In genomic region chr12:52790350-52790768, GRCm38 (mm10) we compare ENCODE assay signal across 9 mouse cellular contexts.
DNase-seq lines count a peak whose midpoint lies in the region; ATAC-seq lines count a peak whose summit lies in the region.
"Had no signal": no experiment of that assay in that cellular context is flagged by ENCODE, and none has a peak within 500 bp of the region (broad histone marks: within the 10 kb centered on the region; RNA-seq: fewer than 3 reads in every experiment).

No protein-coding gene starts in this region.

- H3K36me3 ChIP-seq in midbrain, embryonic 12.5 days = no peaks in the 10 kb centered on the region
- H3K36me3 ChIP-seq: embryonic facial prominence, embryonic 15.5 days had no signal

- H3K4me3 ChIP-seq in midbrain, embryonic 12.5 days = no peak overlapping the region
- H3K4me3 ChIP-seq: embryonic facial prominence, embryonic 15.5 days had no signal

- H3K4me1 ChIP-seq in midbrain, embryonic 12.5 days = peaks cover 34% of the 10 kb centered on the region
- H3K4me1 ChIP-seq: embryonic facial prominence, embryonic 15.5 days had no signal

- DNase-seq in kidney, postnatal 4 days = peak; percentile 8 to 13
- DNase-seq in kidney, adult 11 months = no peak
- DNase-seq in embryo, embryonic 10 days (ENCODE audit: low spot score) = peak; percentile 49
- DNase-seq in heart, postnatal 10 days = peak; percentile 78 to 82
- no peak for DNase-seq in spleen, postnatal 10 days (ENCODE audit: low spot score in 2 of 2)
- DNase-seq in thymus, postnatal 36 days = no peak
- DNase-seq in natural killer cell, adult 2 months (ENCODE audit: low spot score in 2 of 2) = no peak

- H3K27ac ChIP-seq in midbrain, embryonic 12.5 days (replicated peaks) = peak overlapping the region; percentile 43
- H3K27ac ChIP-seq: embryonic facial prominence, embryonic 15.5 days had no signal

- peak; percentile 89 for ATAC-seq in midbrain, embryonic 12.5 days (ENCODE audit: low FRiP score, low read depth)

- intact Hi-C loops in heart, postnatal 10 days (cut with DNase I) = loop anchor here (2.0 to 10.0 kb wide), 2 partner anchors 186 to 286 kb away; partner anchors contain the start of gene Arhgap5

- 12% methylated on average over 8 of the region's 8 CpGs for WGBS in midbrain, embryonic 12.5 days

- no peaks in the 10 kb centered on the region for H3K27me3 ChIP-seq in midbrain, embryonic 12.5 days
- H3K27me3 ChIP-seq: embryonic facial prominence, embryonic 15.5 days had no signal

- H3K9ac ChIP-seq in midbrain, embryonic 12.5 days (replicated peaks) = no peak overlapping the region; the same call in 1 of the 2 replicates
- H3K9ac ChIP-seq: embryonic facial prominence, embryonic 15.5 days had no signal

- no peaks in the 10 kb centered on the region for H3K9me3 ChIP-seq in midbrain, embryonic 12.5 days
- H3K9me3 ChIP-seq: embryonic facial prominence, embryonic 15.5 days had no signal

- H3K4me2 ChIP-seq in midbrain, embryonic 12.5 days (replicated peaks) = peak overlapping the region; percentile 30
- H3K4me2 ChIP-seq: embryonic facial prominence, embryonic 15.5 days had no signal

Comparison
In these comparisons a context has a peak if more than half of its experiments do, and no peak if none do; other contexts are left out.
1. DNase-seq: peak in kidney, postnatal 4 days (2 of 2), embryo, embryonic 10 days (single experiment) and heart, postnatal 10 days (2 of 2); none in kidney, adult 11 months (single experiment), spleen, postnatal 10 days (0 of 2), thymus, postnatal 36 days (0 of 2) and natural killer cell, adult 2 months (0 of 2).